Mouse (Mus musculus) effector memory CD4-positive, alpha-beta T cell, adult 7 months (primary cell): Measurements from ENCODE around the gene Hspe1. TPM values are rescaled to one million over a fixed set of nuclear protein-coding genes. Genes with fewer than 3 reads are reported as not detected.

Experiments
- polyA plus RNA-seq: library from polyadenylated mRNA; unstranded; fragments of 100-300 nt; shearing (Covaris generic); gene quantifications from one replicate; pipeline ENCODE4 v1.2.1, GENCODE M21; 2017

The Hspe1 gene
- polyA plus RNA-seq = 226 TPM

GRCm38 (mm10) chr1:55087932-55088610, at the start of gene Hspe1, which contains the start of gene Hspd1:
Gene Hspe1, plus strand, starts transcription at chr1:55088132.
Gene Hspd1, minus strand, starts transcription at chr1:55088243.

GRCm38 (mm10) chr1:55052355-55052953, 35.5 kb upstream of the Hspe1 start, which contains the start of gene Coq10b:
Gene Coq10b, plus strand, starts transcription at chr1:55052770.

GRCm38 (mm10) chr1:55130943-55131401, 43.0 kb downstream of the Hspe1 start, which contains the start of gene Mob4:
Gene Mob4, plus strand, starts transcription at chr1:55131231.

Other genes starting within 250 kb of the Hspe1 start
- gene Ankrd44, start 161.7 kb upstream of the Hspe1 start, polyA plus RNA-seq = 445 TPM
- 632 TPM for gene Sf3b1, start 60.7 kb upstream of the Hspe1 start, polyA plus RNA-seq
- 294 TPM for gene Coq10b, start 35.4 kb upstream of the Hspe1 start, polyA plus RNA-seq
- 155 TPM for gene Hspd1, start 111 bp downstream of the Hspe1 start, polyA plus RNA-seq
- 120 TPM for gene Mob4, start 43.1 kb downstream of the Hspe1 start, polyA plus RNA-seq
- 2.7 TPM for gene Rftn2, start 138.7 kb downstream of the Hspe1 start, polyA plus RNA-seq
- gene Mars2, start 149.0 kb downstream of the Hspe1 start, polyA plus RNA-seq = 2.1 TPM